Mouse (Mus musculus) cerebellum, postnatal 4 days (tissue): ENCODE measurements around the gene Atg4b.

Experiments
- DNase-seq, 2 experiments: peaks; one replicate each; pipeline ENCODE4 v3.0.0; 2022; ENCODE audit warnings: low spot score in 2 of 2, mixed read lengths in 1 of 2

Gene Atg4b

DNA sequence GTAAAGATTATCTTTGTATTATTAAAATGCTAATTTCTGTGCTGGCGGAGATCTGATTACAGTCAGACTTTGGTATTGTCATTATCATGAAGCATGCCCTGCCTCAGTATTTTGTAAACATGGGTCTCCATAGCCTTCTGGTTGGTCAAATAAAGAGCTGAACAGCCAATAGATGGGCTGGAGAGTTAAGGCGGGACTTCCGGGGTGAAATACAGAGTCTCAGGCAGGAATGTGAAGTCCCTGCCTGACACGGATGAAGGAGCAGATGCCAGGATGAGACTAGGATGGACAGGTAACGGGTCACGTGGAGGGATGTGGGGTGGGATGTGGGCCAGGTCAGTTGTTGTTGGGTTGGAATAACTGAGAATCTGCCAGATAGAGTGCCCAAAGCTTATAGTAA lies at the start of gene Atg4b:
Atg4b (plus strand) TSS at position 211 of the 400 bp plus-strand sequence.
- no peak for DNase-seq

DNA sequence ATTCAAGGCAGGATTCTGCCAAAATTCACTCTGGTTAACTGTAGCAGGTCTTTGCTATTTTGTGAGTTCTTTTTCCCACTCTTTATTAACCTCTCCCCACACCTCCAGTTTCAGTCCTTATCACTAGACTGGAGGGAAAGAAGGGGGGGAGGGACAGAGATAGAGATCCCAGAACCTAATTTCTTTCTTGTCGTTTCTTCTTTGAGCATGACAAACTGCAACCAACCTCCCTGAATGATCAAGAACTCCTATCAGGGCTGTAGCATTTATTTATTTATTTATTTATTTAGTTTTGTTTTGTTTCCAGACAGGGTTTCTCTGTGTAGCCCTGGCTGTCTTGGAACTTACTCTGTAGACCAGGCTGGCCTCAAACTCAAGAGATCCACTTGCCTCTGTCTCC lies 49.2 kb upstream of the Atg4b start:
- no peak for DNase-seq

DNA sequence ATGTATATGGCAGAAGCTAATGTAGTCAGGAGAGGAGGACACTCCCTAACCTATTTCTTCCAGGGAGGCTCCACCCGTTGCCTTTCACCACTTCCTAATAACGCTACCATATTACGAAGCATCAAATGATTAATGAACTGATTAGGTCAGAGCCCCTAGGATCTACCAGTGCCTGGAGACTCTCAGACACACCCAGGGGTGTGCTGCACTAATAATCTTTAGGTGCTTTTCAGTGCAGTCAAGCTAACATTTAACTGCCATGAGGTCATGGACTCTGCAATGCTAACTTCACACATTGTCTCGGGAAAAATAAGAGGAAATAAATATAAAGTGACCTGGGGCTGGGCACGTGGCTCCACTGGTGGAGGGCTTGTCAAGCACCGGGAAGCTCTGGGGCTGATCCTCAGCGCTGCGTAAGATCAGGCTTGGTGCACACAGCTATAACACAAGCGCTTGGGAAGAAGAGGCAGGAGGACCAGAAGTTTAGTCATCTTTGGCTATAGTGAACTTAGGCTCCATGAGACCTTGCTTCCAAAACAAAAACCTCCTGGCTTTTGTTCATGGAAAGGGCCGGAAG lies 47.7 kb upstream of the Atg4b start:
- no peak for DNase-seq

DNA sequence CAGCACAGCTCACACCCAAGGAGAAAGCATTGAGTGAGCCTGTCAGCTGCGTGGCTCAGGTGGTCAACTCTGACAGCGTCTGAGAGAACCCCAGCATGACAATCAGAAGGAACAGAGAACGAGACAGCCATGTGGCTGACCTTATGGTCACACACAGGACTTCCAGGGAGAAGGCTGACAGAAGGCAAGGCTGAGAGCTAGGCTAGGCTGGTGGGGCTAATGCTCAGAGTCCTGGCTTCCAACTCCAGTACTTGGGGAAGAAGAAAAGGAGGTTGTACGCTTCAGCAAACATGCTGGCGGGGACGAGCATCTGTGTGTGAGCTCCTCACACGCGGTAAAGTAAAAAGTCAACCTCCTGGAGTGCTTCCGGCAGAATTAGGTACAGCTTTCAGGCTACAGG lies 47.0 kb upstream of the Atg4b start:
- DNase-seq, result no peak

DNA sequence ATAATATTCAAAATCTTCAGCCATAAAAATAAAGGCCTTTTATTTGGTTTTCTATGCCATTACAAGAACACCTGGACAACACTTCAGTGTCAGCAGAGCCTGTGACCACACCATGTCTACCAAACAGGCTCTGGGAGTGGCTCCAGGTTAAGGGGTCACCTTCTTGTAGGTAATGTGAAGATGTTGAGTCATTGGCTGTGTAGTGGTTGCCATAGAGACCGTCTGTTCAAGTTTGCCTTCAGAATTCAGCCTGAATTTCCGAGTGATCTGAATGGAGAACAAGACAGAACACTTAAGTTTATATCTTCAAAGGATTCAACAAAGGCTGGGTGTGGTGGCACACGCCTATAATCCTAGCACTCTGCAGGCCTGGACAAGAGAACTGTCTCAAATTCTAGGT lies 45.9 kb upstream of the Atg4b start:
- DNase-seq, result no peak

DNA sequence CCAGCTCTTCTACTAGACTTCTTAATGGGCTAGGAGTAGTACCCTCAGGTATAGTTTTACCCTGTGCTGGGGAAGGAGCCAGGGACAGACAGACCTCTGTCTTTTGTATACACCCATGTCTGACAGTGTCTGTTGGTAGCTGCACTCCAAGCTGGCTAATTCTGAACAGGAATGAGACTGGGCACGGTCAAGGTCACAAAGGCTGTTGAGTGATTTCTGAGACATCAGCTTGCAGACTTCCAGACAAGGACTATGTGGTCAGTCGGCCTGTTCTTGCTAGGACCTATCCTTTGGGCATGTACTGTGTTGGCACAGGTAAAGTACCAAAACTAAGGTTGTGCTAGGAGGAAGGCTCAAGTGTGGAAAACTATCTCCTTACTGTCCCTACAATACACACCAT lies 35.1 kb upstream of the Atg4b start:
- DNase-seq, result no peak

DNA sequence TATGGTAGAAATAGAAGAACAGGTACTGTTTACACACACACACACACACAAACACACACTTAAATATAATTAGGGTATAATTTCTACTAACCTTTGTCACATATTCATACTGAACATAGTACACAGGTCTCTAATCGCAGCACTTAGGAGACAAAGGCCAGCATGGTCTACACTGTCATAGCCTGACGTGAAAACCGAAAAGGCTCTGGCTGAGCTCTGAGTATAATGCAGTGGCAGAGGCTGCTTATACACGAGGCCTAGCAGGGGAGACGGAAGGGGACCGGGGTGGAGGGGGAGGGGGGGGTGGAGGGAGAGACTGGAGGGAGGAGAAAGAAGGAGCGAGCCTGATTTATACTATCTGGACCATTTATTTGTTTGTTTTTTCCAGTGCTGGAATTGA lies 29.7 kb upstream of the Atg4b start:
- no peak for DNase-seq

DNA sequence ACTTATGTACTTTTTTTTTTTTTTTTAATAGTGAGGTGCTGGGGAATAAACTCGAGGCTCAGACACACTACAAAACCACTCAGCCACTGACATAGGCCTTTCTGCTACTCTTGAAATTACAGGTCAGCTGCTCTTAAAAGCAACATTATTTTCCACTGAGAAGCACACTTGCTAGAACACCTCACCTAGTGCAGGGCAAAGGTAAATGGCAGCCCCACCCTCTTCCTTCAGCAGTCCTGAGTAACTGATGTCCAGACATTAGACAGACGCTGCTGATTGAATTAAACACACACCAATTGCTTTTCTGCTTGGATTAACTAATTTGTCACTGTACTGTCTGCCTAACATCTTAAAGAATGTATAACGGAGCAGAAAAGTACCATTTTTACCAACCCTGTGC lies 26.7 kb upstream of the Atg4b start:
- no peak for DNase-seq

DNA sequence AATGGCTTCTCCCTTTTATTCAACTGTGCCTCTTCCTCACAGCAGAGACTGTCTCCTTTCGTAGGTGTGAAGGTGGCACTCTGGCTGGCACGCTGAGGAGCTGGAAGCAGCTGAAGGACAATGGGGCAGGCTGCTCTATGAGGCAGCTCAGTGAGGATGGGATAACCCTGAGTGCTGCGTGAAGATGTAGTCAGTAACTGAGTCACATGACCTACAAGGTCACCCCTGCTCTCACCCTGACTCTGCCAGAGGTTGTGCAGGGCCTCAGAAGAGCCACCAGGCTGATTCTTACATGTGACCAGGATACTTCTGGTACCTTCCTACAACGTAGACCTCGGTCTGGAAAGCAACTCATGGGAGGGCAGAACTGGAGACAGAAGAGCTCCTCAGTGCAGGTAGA lies 25.6 kb upstream of the Atg4b start:
- no peak for DNase-seq

DNA sequence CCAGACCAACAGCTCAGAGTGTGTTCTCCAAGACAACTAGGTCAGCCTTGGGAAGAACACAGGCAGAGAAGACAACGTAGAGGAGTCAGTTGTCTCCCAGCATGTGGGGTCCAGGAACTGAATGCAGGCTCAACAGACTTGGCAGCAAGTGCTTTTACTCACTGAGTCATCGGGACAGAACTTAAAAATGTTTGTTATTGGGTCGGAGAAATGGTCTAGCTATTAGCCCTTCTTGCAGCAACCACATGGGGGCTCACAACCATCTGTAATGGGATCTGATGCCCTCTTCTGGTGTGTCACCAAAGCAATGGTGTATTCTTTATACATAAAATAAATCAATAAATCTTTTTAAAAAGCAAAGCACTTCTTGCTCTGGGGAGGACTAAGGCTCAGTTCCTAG lies 25.2 kb upstream of the Atg4b start:
- no peak for DNase-seq

DNA sequence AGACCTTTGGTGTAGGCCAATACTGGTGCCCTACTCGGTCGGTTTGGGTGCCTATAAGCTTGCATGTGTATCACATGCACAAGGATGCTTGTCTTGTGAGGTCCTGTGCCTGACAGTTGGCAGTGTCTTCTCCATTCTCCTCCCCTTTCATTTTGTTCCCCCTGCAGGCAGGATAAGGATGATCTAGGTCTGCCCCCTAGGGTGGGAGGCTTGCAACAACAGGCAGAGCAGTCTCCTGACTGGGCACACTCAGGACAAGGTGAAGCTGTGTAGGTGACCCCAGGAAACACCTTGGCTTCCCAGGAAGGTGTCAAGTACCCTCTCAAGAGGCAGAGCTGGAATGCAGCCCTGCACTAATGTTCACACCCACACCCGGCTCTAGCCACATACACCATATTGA lies 24.3 kb upstream of the Atg4b start:
- peak in 1 of 2 experiments; percentile 52 for DNase-seq

DNA sequence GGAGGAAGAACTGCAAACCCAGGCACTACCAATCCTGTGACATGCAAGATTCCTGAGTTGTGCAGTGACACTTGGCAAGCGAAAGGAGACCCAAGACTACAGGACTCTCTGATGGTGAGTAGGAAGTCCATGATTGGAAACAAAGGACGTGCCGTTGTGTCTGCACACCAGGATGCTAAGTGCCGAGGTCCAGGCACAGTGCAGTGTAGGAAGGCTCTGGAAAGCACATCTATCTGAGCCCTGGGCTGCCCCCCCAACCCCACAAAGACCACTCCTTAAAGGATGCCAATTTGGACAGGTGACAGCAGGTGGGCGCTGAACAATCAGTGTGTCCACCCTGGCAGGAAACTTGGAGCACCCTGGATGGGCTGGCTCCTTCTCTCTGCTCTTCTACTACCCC lies 20.2 kb upstream of the Atg4b start:
- no peak for DNase-seq

DNA sequence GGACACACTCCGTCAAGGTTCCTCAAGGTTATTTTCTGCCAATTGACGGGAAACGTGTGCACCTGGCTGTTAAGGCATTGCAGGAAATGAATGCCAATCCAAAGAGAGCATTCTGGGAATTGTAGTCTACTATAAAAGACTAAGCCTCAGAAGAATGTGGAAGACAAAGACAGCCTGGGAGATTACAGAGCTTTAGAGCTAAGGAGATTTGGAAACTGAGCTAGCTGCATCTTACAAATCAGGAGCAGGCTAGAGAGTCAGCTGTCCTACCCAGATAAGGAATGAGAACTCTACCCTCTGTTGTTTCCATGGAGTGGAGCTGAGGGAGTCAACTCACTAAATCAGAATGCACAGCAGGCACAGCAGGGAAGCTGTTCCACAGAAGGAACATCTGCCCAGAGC lies 19.4 kb upstream of the Atg4b start:
- no peak for DNase-seq

DNA sequence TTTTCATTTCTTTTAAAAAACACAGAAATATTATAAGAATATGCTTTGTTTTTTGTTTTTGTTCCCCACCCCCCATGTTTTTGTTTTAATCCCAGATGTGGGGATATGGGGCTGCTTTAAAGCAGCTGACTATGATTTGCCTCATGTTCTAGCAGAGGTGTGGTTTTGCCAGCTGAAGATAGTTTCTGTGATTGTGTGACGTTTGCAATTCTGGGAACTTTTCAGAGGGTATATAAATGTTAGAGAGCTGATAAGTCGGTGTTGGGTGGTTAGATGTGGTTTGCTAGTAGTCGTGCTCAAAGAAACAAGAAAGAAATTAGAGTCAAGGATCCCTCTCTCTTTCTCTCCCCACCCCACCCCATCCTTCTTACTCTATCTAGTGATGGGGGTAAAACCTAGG lies 15.4 kb upstream of the Atg4b start:
- DNase-seq, result no peak

DNA sequence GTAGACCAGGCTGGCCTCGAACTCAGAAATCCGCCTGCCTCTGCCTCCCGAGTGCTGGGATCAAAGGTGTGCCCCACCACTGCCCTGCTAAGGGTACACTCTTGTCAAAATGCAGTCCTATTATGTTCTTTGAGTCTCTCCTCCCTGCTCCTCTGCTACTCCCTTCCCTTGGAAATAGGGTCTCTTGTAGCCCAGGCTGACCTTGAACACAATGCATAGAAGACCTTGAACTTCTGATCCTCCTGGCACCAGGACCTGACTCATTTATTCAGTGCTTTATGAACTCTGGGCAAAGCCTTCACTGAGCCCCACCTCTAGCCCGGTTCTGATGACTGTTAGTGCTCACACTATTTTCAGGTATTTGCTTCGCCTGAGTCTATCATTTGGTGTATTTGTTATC lies 13.6 kb upstream of the Atg4b start:
- no peak for DNase-seq

DNA sequence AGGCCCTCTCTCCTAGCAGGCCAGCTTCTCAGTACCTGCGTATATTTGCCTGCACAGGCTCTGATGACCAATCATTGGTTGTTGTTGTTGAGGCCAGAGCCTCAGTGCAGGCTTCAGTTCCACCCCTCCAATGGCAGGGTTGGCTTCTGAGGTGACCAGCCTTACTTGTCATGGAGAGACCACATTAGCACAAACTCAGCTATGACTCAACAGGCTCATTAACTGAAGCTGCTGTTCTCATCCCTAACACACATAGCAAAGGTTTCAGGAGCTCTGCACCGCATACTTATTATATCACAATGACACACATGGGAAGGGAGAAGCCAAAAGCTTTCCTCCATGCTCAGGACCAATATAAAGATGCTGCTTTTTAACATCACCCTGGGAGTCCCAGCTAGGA lies 10.6 kb upstream of the Atg4b start:
- no peak for DNase-seq

DNA sequence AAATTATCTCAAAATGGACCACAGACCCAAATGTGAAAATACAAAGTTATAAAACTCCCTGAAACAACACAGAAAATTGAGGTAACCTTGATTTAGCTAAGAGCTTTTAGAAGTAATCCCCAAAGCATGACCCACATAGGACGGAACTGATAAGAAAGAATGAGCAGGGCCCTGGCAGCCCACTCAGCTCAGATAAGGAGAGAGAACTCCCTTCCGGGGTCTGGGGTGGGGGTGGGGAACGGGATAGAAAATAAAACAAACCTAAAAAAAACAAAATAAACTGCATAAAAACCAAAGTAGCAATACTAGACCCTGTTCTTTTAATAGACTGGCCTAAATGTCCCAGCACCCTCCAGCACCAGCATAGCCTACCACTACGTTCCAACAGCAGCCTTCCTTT lies 9.3 kb upstream of the Atg4b start:
- DNase-seq, result no peak

DNA sequence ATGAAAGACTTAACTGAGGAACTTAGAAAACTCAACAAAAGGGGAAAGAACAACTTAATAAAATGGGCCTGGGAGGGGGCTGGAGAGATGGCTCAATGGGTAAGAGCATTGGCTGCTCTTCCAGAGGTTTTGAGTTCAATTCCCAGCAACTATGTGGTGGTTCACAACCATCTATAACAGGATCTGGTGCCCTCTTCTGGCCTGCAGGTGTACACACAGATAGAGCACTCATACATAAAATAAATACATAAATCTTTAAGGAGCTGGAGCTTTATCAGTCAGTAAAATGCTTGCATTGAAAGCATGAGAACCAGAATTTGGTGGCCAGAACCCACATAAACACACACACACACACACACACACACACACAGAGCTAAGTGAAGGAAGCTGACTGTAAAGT lies 8.4 kb upstream of the Atg4b start:
- DNase-seq, result no peak

DNA sequence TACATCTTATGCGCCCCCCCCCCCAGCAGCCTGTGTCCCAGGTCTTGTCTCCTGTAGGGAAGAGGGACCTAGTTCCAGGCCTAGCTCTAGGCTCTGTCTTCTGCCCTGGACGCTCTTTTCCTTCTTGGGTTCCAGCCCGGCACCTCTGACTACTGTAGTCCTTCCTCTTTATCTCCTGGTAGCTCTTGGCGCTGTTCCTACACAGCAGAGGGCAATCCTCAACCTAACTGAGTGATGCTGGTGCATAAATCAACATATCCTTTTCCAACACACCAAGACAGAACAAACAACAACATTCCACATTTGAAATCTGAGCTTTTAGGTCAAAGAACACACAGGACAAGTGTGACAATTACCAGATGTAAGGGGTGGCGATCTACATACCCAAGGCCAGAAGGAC lies 5.1 kb upstream of the Atg4b start:
- no peak for DNase-seq

DNA sequence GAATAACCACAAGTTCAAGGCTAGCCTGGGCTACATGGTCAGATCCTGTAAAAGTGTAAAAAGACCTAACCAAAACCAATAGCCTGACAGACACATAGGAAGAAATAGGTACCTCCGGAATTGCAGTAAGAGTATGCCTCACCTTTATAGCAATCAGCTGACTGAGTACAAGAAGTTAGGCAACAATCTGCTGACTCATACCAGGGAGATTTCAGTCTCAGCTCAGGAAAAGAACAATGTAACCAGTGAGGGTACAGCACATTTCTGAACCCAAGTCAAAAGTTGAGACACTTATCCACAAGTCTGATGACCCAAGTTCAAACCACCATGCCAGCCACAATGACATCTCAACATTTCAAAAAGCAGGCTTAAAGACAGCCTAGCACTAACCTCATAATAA lies 2.8 kb upstream of the Atg4b start:
- no peak for DNase-seq

DNA sequence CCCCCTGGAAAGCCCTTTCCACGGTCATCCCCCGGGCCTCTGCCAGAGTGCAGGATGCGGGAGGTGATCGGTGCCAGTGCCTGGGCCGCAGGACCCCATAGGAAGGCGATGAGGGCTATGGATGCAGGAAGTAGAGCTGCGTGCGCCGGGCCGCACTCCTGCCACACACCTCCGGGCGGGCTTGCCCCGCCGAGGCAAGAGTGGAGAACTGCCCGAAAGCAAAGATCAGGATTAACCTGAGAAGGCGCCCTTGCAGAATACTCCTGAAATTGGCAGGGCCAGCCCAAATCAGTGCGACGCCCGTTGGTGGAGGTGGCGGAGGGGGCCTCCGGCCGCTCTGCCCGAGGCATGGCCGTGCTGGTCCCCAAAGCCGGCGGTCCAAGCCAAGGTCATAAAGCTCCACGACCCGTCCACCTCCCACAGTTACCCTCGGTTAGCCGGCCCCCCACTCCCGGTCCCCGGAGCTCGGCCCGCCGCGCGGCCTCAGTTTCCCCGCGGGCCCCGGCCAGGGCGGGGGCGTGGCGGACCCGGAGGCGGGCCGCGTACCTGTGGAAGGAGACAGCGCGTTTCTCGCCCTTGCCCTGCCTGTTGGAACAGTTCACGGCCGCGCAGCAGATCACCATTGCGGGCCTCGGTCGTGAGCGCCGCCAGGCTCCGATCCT lies 2.7 kb downstream of the Atg4b start:
- peak in 1 of 2 experiments; percentile 50 for DNase-seq

DNA sequence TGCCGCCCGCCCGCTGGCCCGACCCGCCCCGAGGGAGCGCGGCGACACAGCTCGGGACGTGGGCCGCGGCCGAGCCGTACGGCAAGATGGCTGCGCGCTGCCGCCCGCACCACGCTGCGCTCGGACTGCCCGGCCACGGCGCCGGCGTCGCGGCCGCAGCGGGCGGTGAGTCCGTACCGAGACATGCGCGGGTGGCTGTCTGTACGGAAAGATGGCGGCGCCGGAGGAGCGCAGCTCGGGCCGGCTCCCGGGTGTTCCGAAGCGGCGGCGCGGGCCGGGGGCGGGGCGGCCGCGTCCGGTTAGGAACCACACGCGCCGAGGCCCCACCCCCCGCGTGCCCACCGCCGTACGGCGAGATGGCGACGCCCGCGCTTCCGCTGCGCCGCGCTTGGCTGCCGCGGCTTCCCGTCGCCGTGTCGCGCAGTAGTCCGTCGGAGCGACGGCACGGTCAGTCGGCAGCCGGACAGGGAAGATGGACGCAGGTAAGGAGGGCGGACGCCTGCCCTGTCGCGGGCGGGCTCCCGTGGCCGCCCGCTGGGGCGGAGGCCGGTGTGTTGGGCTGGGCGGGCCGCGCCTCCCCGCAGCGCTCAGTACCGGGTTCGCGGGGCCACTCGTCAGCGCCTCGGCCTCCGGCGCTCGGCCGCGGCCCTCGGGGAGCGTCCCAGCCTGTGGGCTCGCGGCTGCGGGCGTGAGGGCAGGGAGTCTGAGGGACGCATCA lies 3.4 kb downstream of the Atg4b start, which contains the start of gene Thap4:
Thap4 (minus strand) TSS at position 292 of the 718 bp plus-strand sequence.
- DNase-seq, result peak; percentile 81 to 91

DNA sequence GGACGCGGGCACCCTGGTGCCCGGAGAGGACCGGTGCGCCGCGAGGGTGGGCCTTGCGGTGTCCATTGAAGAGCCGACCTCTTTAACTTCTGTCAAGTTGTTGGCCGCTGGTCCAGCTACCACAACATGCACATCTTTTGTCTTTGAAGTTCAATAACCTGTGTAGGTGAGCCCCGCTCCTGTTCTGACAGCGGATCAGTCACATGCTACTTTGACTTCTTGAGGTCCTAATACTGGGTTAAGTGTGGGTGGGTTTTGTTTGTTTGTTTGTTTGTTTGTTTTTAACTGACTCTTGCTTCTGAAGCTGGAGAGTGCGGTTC lies 4.0 kb downstream of the Atg4b start:
- DNase-seq, result no peak

DNA sequence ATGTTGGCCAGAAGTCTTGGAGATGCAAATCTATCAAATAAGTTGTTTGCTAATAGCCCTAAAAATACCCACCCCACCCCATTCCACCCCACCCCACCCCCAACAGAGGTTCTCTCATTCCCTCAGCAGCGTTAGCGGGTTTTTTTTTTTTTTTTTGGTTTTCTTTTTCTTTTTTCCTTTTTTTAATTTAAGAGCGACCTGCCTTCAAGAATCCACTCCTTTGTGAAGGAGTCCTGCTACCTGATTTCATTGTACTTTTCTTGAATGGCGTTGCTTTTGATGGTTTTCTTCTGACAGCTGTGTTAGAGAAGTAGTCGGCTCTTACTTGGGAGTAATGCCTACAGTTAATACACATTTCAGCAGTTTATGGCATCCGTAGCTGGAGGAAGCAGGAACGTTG lies 4.3 kb downstream of the Atg4b start:
- DNase-seq, result no peak
